Mouse (Mus musculus) embryonic facial prominence, embryonic 12.5 days (tissue): ENCODE measurements at regions not wholly inside any gene's neighbourhood (a gene's known extent, or its start where the extent isn't known, plus 50 kb on each side); places are given as distances from the start of the nearest gene placed in this dataset.
A peak's percentile ranks its signal among the peaks of the same experiment; 100 is the strongest.

Source experiments
- ATAC-seq: fragments of 200-750 bp; cut with Nextera tagmentation; 2 replicates; pipeline ENCODE4 v1.8.0; 2017; ENCODE audit not compliant: insufficient number of reproducible peaks, insufficient read depth, low FRiP score, low TSS enrichment
- H3K27ac ChIP-seq: fragments of 300-500 bp; sonication (generic); 2 replicates; pipeline ENCODE4 v1.5.1; 2016; ENCODE audit warnings: mild to moderate bottlenecking
- H3K27me3 ChIP-seq: fragments of 300-500 bp; sonication (generic); 2 replicates; pipeline ENCODE4 v1.6.1; 2016; ENCODE audit warnings: mild to moderate bottlenecking, moderate library complexity
- H3K36me3 ChIP-seq: fragments of 300-500 bp; sonication (generic); 2 replicates; pipeline ENCODE4 v1.6.1; 2016; ENCODE audit warnings: mild to moderate bottlenecking
- H3K4me1 ChIP-seq: fragments of 300-500 bp; sonication (generic); 2 replicates; pipeline ENCODE4 v1.6.1; 2016
- H3K4me2 ChIP-seq: fragments of 300-500 bp; sonication (generic); replicated peaks from 2 replicates; pipeline ENCODE4 v1.6.1; 2016; ENCODE audit warnings: mild to moderate bottlenecking, moderate library complexity
- H3K4me3 ChIP-seq: fragments of 300-500 bp; sonication (generic); 2 replicates; pipeline ENCODE4 v1.5.1; 2016; ENCODE audit warnings: mild to moderate bottlenecking
- H3K9ac ChIP-seq: fragments of 300-500 bp; sonication (generic); 2 replicates; pipeline ENCODE4 v1.6.1; 2016; ENCODE audit warnings: mild to moderate bottlenecking, moderate library complexity
- H3K9me3 ChIP-seq: fragments of 300-500 bp; sonication (generic); 2 replicates; pipeline ENCODE4 v1.6.1; 2016; ENCODE audit warnings: mild to moderate bottlenecking, moderate library complexity
- whole genome bisulfite sequencing: fragments of 180-500 bp; shearing (Covaris S2); methylation state at CpG from one replicate; pipeline ENCODE4 v1.1.7; 2016; 5-methylcytosine and 5-hydroxymethylcytosine counted together

GRCm38 (mm10) chr10:121150668-121151067 lies 116.9 kb downstream of the Wif1 start:
- Histone ChIP-seq H3K4me3 (no peak overlapping the region), H3K4me1 (no peaks in the 10 kb centered on the region)
- 76% methylated on average over 9 of the region's 9 CpGs for WGBS

GRCm38 (mm10) chr10:121153625-121154024 lies 119.9 kb downstream of the Wif1 start:
- WGBS: 70% methylated on average over 4 of the region's 4 CpGs

More at GRCm38 (mm10) chr10:121150668-121151067, 116.9 kb downstream of the Wif1 start:
- H3K36me3 ChIP-seq: no peaks in the 10 kb centered on the region
- no peak overlapping the region for H3K4me2 ChIP-seq
- no peak overlapping the region for H3K27ac ChIP-seq
- no peaks in the 10 kb centered on the region for H3K9me3 ChIP-seq
- no peak overlapping the region for H3K9ac ChIP-seq
- no peak for ATAC-seq
- no peaks in the 10 kb centered on the region for H3K27me3 ChIP-seq

GRCm38 (mm10) chr10:121160499-121160898 lies 126.7 kb downstream of the Wif1 start:
- Histone ChIP-seq H3K4me2 (no peak overlapping the region), H3K36me3 (no peaks in the 10 kb centered on the region), H3K4me3 (no peak overlapping the region), H3K27me3 (no peaks in the 10 kb centered on the region), H3K9ac (no peak overlapping the region), H3K27ac (no peak overlapping the region), H3K9me3 (no peaks in the 10 kb centered on the region), H3K4me1 (peaks cover 14% of the 10 kb centered on the region; the same call in 1 of the 2 replicates)
- no peak for ATAC-seq
- 45% methylated on average over 7 of the region's 7 CpGs for WGBS

More at GRCm38 (mm10) chr10:121153625-121154024, 119.9 kb downstream of the Wif1 start:
- Histone ChIP-seq H3K27ac (no peak overlapping the region), H3K27me3 (no peaks in the 10 kb centered on the region), H3K4me3 (no peak overlapping the region), H3K9me3 (no peaks in the 10 kb centered on the region), H3K36me3 (no peaks in the 10 kb centered on the region), H3K4me1 (no peaks in the 10 kb centered on the region), H3K4me2 (no peak overlapping the region), H3K9ac (no peak overlapping the region)
- ATAC-seq: no peak

GRCm38 (mm10) chr10:121161201-121161600 lies 127.4 kb downstream of the Wif1 start:
- Histone ChIP-seq H3K4me2 (no peak overlapping the region), H3K4me3 (no peak overlapping the region), H3K36me3 (no peaks in the 10 kb centered on the region), H3K9me3 (no peaks in the 10 kb centered on the region), H3K4me1 (peaks cover 14% of the 10 kb centered on the region; the same call in 1 of the 2 replicates), H3K27ac (no peak overlapping the region), H3K9ac (no peak overlapping the region), H3K27me3 (no peaks in the 10 kb centered on the region)
- no peak for ATAC-seq
- WGBS: 82% methylated on average over 11 of the region's 11 CpGs

DNA sequence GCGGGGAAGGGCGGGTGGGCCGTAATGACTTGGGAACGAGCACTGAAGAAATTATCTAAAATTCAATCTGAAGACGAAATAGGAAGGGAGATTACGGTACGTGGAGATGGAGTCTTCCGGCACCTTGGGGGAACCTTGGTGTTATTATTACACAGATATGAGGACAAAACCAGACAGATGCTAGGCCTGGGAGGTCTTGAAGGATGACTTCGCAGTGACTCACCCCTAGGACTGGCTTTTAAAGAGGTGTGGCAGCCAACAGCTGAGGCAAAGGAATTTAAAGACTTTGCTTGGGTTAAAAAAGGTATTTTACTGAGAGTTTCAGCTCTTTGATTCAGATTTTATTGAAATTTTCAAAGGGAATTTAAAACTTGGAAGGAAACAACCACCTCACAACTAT lies 140.3 kb downstream of the Wif1 start:
- Histone ChIP-seq H3K27ac (no peak overlapping the region), H3K9ac (no peak overlapping the region), H3K9me3 (no peaks in the 10 kb centered on the region), H3K27me3 (no peaks in the 10 kb centered on the region), H3K36me3 (no peaks in the 10 kb centered on the region), H3K4me3 (no peak overlapping the region), H3K4me2 (no peak overlapping the region), H3K4me1 (no peaks in the 10 kb centered on the region)
- WGBS: 89% methylated on average over 9 of the region's 9 CpGs
- ATAC-seq: no peak

- H3K27me3 ChIP-seq: no peaks in the 10 kb centered on the region
- no peak overlapping the region for H3K27ac ChIP-seq
- no peak overlapping the region for H3K4me3 ChIP-seq
- no peaks in the 10 kb centered on the region for H3K36me3 ChIP-seq
- no peaks in the 10 kb centered on the region for H3K4me1 ChIP-seq
- no peak overlapping the region for H3K9ac ChIP-seq
- ATAC-seq: no peak
- H3K4me2 ChIP-seq: no peak overlapping the region
- H3K9me3 ChIP-seq: no peaks in the 10 kb centered on the region
- 87% methylated on average over 7 of the region's 7 CpGs for WGBS
Measured at GRCm38 (mm10) chr10:121189139-121189538, 155.4 kb downstream of the Wif1 start.

GRCm38 (mm10) chr10:121199236-121199635 lies 151.8 kb downstream of the Tbc1d30 start:
- Histone ChIP-seq H3K27ac (no peak overlapping the region), H3K4me3 (no peak overlapping the region), H3K4me1 (no peaks in the 10 kb centered on the region), H3K27me3 (no peaks in the 10 kb centered on the region), H3K36me3 (no peaks in the 10 kb centered on the region), H3K9me3 (no peaks in the 10 kb centered on the region), H3K9ac (no peak overlapping the region), H3K4me2 (no peak overlapping the region)
- ATAC-seq: no peak
- WGBS: 69% methylated on average over 2 of the region's 2 CpGs

- no peak overlapping the region for H3K4me2 ChIP-seq
- H3K27me3 ChIP-seq: no peaks in the 10 kb centered on the region
- H3K9me3 ChIP-seq: no peaks in the 10 kb centered on the region
- no peak overlapping the region for H3K27ac ChIP-seq
- WGBS: 86% methylated on average over 7 of the region's 7 CpGs
- no peak overlapping the region for H3K9ac ChIP-seq
- no peaks in the 10 kb centered on the region for H3K36me3 ChIP-seq
- peaks cover 12% of the 10 kb centered on the region for H3K4me1 ChIP-seq
- no peak for ATAC-seq
- H3K4me3 ChIP-seq: no peak overlapping the region
Measured at GRCm38 (mm10) chr10:121202531-121202930, 148.5 kb downstream of the Tbc1d30 start.

GRCm38 (mm10) chr10:121205551-121205950 lies 145.5 kb downstream of the Tbc1d30 start:
- Histone ChIP-seq H3K9ac (no peak overlapping the region), H3K4me2 (no peak overlapping the region), H3K27me3 (no peaks in the 10 kb centered on the region), H3K9me3 (no peaks in the 10 kb centered on the region), H3K4me3 (no peak overlapping the region), H3K36me3 (no peaks in the 10 kb centered on the region), H3K27ac (peak overlapping the region; percentile 67; the same call in 1 of the 2 replicates), H3K4me1 (peaks cover 12% of the 10 kb centered on the region)
- ATAC-seq: no peak
- WGBS: 74% methylated on average over 11 of the region's 11 CpGs

GRCm38 (mm10) chr10:121206002-121206742 lies 144.9 kb downstream of the Tbc1d30 start:
- H3K27me3 ChIP-seq: no peaks in the 10 kb centered on the region
- H3K36me3 ChIP-seq: no peaks in the 10 kb centered on the region
- ATAC-seq: peak; percentile 67; the same call in 1 of the 2 replicates
- no peaks in the 10 kb centered on the region for H3K9me3 ChIP-seq
- H3K27ac ChIP-seq: peak overlapping the region; percentile 67
- no peak overlapping the region for H3K9ac ChIP-seq
- 15% methylated on average over 15 of the region's 15 CpGs for WGBS
- H3K4me2 ChIP-seq: no peak overlapping the region
- no peak overlapping the region for H3K4me3 ChIP-seq
- peaks cover 12% of the 10 kb centered on the region for H3K4me1 ChIP-seq

DNA sequence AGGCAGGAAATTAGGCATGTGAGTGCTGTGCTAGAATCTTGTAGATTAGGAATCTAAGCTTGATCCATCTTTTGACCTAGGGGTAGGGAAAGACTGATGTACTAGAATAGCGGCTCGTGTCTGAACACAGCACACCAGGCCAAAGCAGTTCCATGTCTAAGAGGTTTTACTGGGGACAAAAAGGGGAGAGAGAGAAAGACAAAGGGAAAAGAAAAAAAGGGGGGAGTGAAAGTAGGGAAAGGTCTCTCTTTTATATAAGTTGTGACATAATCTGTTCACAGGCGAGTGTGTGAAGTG lies 144.4 kb downstream of the Tbc1d30 start:
- Histone ChIP-seq H3K27ac (peak overlapping the region; percentile 67), H3K4me1 (peaks cover 12% of the 10 kb centered on the region), H3K9me3 (no peaks in the 10 kb centered on the region), H3K9ac (no peak overlapping the region), H3K36me3 (no peaks in the 10 kb centered on the region), H3K27me3 (no peaks in the 10 kb centered on the region), H3K4me3 (no peak overlapping the region), H3K4me2 (no peak overlapping the region)
- no peak for ATAC-seq
- 67% methylated on average over 3 of the region's 3 CpGs for WGBS
